Mouse (Mus musculus): ENCODE data around the gene Zfp697.

DNA sequence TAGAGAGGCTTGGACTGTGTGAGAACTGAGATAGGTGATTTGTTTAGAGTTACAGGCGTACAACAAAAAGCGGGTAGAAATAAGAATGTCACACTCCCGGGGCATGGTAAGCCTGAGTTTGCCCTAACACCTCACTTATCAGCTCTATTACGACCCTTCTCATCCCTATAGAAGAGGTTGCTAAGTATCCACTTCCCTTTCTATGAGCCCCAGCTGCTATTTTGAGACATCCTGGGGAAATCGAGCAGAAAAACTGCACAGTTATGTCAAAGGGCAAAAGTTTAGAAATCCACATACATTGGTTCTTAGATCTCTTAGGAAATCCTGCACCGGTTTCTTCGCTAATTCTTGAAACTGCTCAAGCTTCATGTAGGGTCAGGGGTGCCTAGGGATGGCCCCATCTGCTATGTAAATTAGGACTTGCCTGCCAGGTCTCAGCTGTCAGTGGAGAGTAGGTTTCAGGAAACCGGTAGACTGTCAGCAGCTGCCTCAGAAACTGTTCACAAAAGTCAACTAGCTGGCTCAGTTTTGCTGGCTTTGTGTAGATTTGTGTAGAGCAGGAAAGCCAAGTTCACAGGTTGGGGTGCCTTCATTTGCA, 46.8 kb downstream of the Zfp697 start:
- TF ChIP-seq CTCF (IDR thresholded peaks at IDR 0.05; ENCODE audit: insufficient read depth, low read depth, low read length): no peak
- no peak for TF ChIP-seq POLR2A (IDR thresholded peaks at IDR 0.05; ENCODE audit: insufficient read depth, low read depth, low read length)

Data from olfactory bulb, adult 2 months (tissue).